Mouse (Mus musculus) olfactory bulb, adult 2 months (tissue): ENCODE measurements at regions not wholly inside any gene's neighbourhood (a gene's known extent, or its start where the extent isn't known, plus 50 kb on each side); places are given as distances from the start of the nearest gene placed in this dataset.

Experiments used
- CTCF ChIP-seq: fragments of 200-500 bp; IDR thresholded peaks from 2 replicates; pipeline ENCODE4 v1.5.1; 2012; ENCODE audit warnings: low read depth, mild to moderate bottlenecking, low read length, moderate library complexity; ENCODE audit not compliant: insufficient read depth
- POLR2A ChIP-seq: fragments of 200-500 bp; IDR thresholded peaks from 2 replicates; pipeline ENCODE4 v1.6.1; 2012; ENCODE audit warnings: mild to moderate bottlenecking, low read depth, low read length, moderate library complexity; ENCODE audit not compliant: insufficient read depth

- TF ChIP-seq CTCF (no peak), POLR2A (no peak)
These were observed 300.2 kb upstream of the Thbs1 start for GRCm38 (mm10) chr2:117811506-117811905.
